Mouse (Mus musculus): ENCODE results near the gene Grid1. TPM values are rescaled to one million over a fixed set of nuclear protein-coding genes. Genes with fewer than 3 reads are reported as not detected.
A peak's percentile ranks its signal among the peaks of the same experiment; 100 is the strongest.

Grid1 gene
- polyA plus RNA-seq, 1 experiment from 2014 or later: 0.27 TPM

DNA sequence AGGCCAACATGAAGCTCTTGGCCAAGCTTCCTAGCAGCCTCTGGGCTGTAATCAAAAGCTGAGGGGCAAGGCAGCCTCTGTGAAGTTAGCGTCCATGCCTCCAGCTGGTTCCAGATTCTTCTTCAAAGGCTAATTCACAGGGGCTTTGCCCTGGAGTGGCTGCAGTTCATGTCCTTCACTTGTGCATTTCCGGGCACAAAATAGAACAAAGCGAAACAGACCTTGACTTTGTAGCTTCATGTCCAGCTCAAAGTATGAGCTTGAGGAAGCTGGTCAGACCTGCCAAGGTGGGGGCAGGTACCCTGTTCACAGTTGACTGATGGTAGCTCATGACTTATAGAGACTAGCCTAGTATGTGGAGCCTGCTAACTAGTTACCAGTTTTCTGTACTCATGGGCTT lies 356.1 kb downstream of the Grid1 start:
- Histone ChIP-seq H3K36me3 (replicated peaks; ENCODE audit: control insufficient read depth, insufficient read depth, low read depth, low read length) (no peaks in the 10 kb centered on the region), H3K27ac (replicated peaks; ENCODE audit: low read depth, low read length) (no peak overlapping the region), H3K4me2 (ENCODE audit: low read depth, low read length) (no peak overlapping the region), H3K9ac (replicated peaks; ENCODE audit: low read length) (no peak overlapping the region), H3K9me3 (replicated peaks; ENCODE audit: control insufficient read depth, low read length) (no peaks in the 10 kb centered on the region), H3K4me1 (ENCODE audit: control insufficient read depth, insufficient read depth, low read length) (no peaks in the 10 kb centered on the region), H3K27me3 (ENCODE audit: control insufficient read depth, insufficient read depth, low read length) (no peaks in the 10 kb centered on the region), H3K4me3 (ENCODE audit: low read depth, low read length) (no peak overlapping the region)
- DNase-seq (ENCODE audit: low spot score): no peak
- 89% methylated on average over 3 of the region's 3 CpGs for WGBS
- ATAC-seq (replicated peaks; ENCODE audit: insufficient number of reproducible peaks, low FRiP score, low TSS enrichment, low read depth): no peak

DNA sequence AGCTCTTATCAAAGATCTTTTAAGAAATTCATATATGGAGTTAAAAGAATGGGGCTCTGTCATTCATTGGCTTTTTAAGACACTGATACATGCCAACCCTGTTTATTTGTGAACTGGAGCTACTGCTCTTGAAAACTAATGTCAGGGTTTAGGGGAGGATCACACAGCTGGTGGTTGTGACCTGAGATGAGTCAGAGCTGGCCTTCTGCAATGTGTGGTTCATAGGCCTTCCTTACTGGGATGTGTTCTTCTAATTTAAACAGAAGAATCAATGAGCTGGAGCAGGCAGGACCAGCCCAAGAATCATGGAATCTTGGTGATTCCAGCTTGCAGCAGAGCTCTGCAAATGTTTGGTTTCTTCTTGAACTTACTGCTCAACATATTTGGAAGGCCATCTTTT lies 359.2 kb downstream of the Grid1 start:
- Histone ChIP-seq H3K36me3 (replicated peaks; ENCODE audit: control insufficient read depth, insufficient read depth, low read depth, low read length) (no peaks in the 10 kb centered on the region), H3K27ac (replicated peaks; ENCODE audit: low read depth, low read length) (no peak overlapping the region), H3K9ac (replicated peaks; ENCODE audit: low read length) (no peak overlapping the region), H3K4me3 (ENCODE audit: low read depth, low read length) (no peak overlapping the region), H3K27me3 (ENCODE audit: control insufficient read depth, insufficient read depth, low read length) (no peaks in the 10 kb centered on the region), H3K4me1 (ENCODE audit: control insufficient read depth, insufficient read depth, low read length) (no peaks in the 10 kb centered on the region), H3K9me3 (replicated peaks; ENCODE audit: control insufficient read depth, low read length) (no peaks in the 10 kb centered on the region), H3K4me2 (ENCODE audit: low read depth, low read length) (no peak overlapping the region)
- ATAC-seq (replicated peaks; ENCODE audit: insufficient number of reproducible peaks, low FRiP score, low TSS enrichment, low read depth) (no peak), DNase-seq (ENCODE audit: low spot score) (no peak)

DNA sequence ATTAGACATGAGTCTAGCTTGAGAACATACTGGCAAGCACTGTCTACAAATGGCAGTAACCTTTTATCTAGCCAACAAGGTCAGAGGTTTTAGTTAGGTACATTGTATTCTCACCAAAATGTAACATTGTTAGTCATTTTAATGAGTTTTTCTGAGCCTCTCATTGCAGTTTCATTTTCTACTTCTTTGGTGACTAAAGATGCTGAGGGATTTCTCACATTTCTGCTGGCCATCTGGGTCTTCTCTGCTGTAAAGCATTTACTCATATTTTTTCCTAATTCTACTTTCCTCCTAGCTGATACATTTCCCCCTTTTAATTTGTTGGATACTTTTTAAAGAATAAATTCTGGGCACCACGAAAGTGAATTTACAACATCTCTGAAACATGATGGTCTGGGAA lies 365.5 kb downstream of the Grid1 start:
- Histone ChIP-seq H3K27ac (replicated peaks; ENCODE audit: low read depth, low read length) (no peak overlapping the region), H3K9me3 (replicated peaks; ENCODE audit: control insufficient read depth, low read length) (no peaks in the 10 kb centered on the region), H3K4me1 (ENCODE audit: control insufficient read depth, insufficient read depth, low read length) (no peaks in the 10 kb centered on the region), H3K36me3 (replicated peaks; ENCODE audit: control insufficient read depth, insufficient read depth, low read depth, low read length) (no peaks in the 10 kb centered on the region), H3K27me3 (ENCODE audit: control insufficient read depth, insufficient read depth, low read length) (no peaks in the 10 kb centered on the region), H3K9ac (replicated peaks; ENCODE audit: low read length) (no peak overlapping the region), H3K4me2 (ENCODE audit: low read depth, low read length) (no peak overlapping the region), H3K4me3 (ENCODE audit: low read depth, low read length) (no peak overlapping the region)
- ATAC-seq (replicated peaks; ENCODE audit: insufficient number of reproducible peaks, low FRiP score, low TSS enrichment, low read depth): no peak
- WGBS: 81% methylated on average over 1 of the region's 1 CpGs
- no peak for DNase-seq (ENCODE audit: low spot score)

DNA sequence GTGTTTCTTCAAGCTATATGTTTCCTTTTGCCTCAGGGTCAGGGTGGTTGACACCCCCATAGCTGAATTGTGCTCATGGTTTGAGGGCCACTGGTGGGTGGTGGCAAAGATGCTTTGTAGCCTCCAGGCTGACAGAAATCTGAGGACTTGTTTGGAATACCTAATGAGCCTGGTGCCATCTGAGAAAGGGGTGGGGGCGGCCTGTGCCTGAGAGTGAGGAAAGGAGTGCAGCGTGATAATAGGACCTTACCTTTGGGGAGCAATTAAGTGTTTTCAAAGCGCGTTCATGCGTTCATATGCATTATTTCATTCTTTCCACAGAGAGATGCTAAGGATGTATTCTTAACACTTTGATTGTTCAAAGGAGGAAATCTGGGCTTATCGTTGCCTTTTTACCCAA lies 372.3 kb downstream of the Grid1 start:
- Histone ChIP-seq H3K27me3 (ENCODE audit: control insufficient read depth, insufficient read depth, low read length) (no peaks in the 10 kb centered on the region), H3K27ac (replicated peaks; ENCODE audit: low read depth, low read length) (no peak overlapping the region), H3K36me3 (replicated peaks; ENCODE audit: control insufficient read depth, insufficient read depth, low read depth, low read length) (no peaks in the 10 kb centered on the region), H3K9me3 (replicated peaks; ENCODE audit: control insufficient read depth, low read length) (no peaks in the 10 kb centered on the region), H3K4me3 (ENCODE audit: low read depth, low read length) (no peak overlapping the region), H3K4me2 (ENCODE audit: low read depth, low read length) (no peak overlapping the region), H3K9ac (replicated peaks; ENCODE audit: low read length) (no peak overlapping the region), H3K4me1 (ENCODE audit: control insufficient read depth, insufficient read depth, low read length) (no peaks in the 10 kb centered on the region)
- DNase-seq (ENCODE audit: low spot score) (no peak), ATAC-seq (replicated peaks; ENCODE audit: insufficient number of reproducible peaks, low FRiP score, low TSS enrichment, low read depth) (no peak)
- 86% methylated on average over 6 of the region's 6 CpGs for WGBS

DNA sequence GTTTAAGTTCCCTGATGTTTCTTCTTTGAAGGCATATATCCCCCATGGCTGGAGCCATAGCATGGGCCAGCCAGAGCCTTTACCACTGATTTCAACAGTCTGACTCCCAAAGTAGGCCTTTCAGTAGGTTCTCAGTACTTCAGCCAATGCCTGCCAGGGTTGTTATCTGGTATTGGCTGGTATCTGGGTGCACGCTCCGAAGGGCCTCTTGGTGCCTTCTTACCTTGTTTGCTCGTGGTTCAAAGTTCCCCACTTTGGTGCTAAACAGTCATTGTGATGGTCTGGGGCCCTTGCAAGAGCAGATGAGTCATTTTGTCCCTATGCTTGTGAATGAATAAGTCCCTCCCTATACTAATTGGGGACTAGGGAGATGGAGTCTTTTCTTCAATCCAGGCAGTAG lies 377.5 kb downstream of the Grid1 start:
- DNase-seq (ENCODE audit: low spot score) (no peak), ATAC-seq (replicated peaks; ENCODE audit: insufficient number of reproducible peaks, low FRiP score, low TSS enrichment, low read depth) (no peak)
- no peak overlapping the region for H3K9ac ChIP-seq (replicated peaks; ENCODE audit: low read length)
- whole genome bisulfite sequencing: 84% methylated on average over 3 of the region's 3 CpGs
- no peak overlapping the region for H3K4me2 ChIP-seq (ENCODE audit: low read depth, low read length)
- no peaks in the 10 kb centered on the region for H3K27me3 ChIP-seq (ENCODE audit: control insufficient read depth, insufficient read depth, low read length)
- H3K27ac ChIP-seq (replicated peaks; ENCODE audit: low read depth, low read length): no peak overlapping the region
- no peaks in the 10 kb centered on the region for H3K36me3 ChIP-seq (replicated peaks; ENCODE audit: control insufficient read depth, insufficient read depth, low read depth, low read length)
- no peak overlapping the region for H3K4me3 ChIP-seq (ENCODE audit: low read depth, low read length)
- no peaks in the 10 kb centered on the region for H3K4me1 ChIP-seq (ENCODE audit: control insufficient read depth, insufficient read depth, low read length)
- no peaks in the 10 kb centered on the region for H3K9me3 ChIP-seq (replicated peaks; ENCODE audit: control insufficient read depth, low read length)

DNA sequence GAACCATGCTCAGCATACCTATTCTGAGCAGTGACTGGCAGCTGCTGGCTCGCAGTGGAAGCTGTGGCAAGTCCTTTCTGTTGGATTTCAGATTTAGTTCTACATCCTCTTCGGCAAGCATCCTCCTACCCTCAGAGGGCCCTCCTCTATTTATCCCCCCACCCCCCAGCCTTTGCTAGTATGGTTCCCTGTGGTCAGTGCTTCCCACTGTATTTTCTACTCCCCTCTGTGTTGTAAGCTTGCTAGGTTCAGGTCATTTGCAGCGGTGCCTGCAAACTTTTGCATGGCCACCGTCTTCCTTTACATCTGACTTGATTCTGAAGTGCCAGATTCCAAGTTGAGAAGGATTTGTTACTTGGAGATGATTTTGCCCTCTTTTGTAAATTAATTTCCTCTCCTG lies 378.5 kb downstream of the Grid1 start:
- no peak overlapping the region for H3K4me2 ChIP-seq (ENCODE audit: low read depth, low read length)
- 89% methylated on average over 4 of the region's 4 CpGs for WGBS
- H3K36me3 ChIP-seq (replicated peaks; ENCODE audit: control insufficient read depth, insufficient read depth, low read depth, low read length): no peaks in the 10 kb centered on the region
- H3K4me3 ChIP-seq (ENCODE audit: low read depth, low read length): no peak overlapping the region
- DNase-seq (ENCODE audit: low spot score) (no peak), ATAC-seq (replicated peaks; ENCODE audit: insufficient number of reproducible peaks, low FRiP score, low TSS enrichment, low read depth) (no peak)
- H3K9ac ChIP-seq (replicated peaks; ENCODE audit: low read length): no peak overlapping the region
- H3K9me3 ChIP-seq (replicated peaks; ENCODE audit: control insufficient read depth, low read length): no peaks in the 10 kb centered on the region
- H3K27ac ChIP-seq (replicated peaks; ENCODE audit: low read depth, low read length): no peak overlapping the region
- no peaks in the 10 kb centered on the region for H3K4me1 ChIP-seq (ENCODE audit: control insufficient read depth, insufficient read depth, low read length)
- H3K27me3 ChIP-seq (ENCODE audit: control insufficient read depth, insufficient read depth, low read length): no peaks in the 10 kb centered on the region

DNA sequence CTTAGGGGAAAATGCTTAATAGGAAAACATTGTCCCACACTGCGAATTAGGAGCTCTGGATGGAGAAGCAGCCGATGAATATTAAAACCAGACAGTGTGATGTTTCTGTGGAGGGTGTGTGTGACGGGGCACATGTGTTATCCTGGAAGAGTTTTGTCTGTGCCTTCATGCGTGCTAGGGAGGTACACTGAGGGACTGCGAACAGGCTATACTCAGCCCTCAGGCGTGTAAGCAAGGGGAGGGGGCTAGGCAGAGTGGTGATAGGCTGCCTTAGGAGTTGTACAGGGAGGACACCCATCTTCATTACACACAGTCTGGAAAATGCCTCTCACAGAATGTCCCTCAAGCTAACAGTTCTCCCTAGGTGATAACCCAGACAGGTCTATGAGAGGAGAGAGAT lies 379.0 kb downstream of the Grid1 start:
- no peaks in the 10 kb centered on the region for H3K4me1 ChIP-seq (ENCODE audit: control insufficient read depth, insufficient read depth, low read length)
- no peaks in the 10 kb centered on the region for H3K27me3 ChIP-seq (ENCODE audit: control insufficient read depth, insufficient read depth, low read length)
- H3K9ac ChIP-seq (replicated peaks; ENCODE audit: low read length): no peak overlapping the region
- WGBS: 82% methylated on average over 6 of the region's 6 CpGs
- H3K4me2 ChIP-seq (ENCODE audit: low read depth, low read length): no peak overlapping the region
- no peaks in the 10 kb centered on the region for H3K36me3 ChIP-seq (replicated peaks; ENCODE audit: control insufficient read depth, insufficient read depth, low read depth, low read length)
- no peak overlapping the region for H3K27ac ChIP-seq (replicated peaks; ENCODE audit: low read depth, low read length)
- no peaks in the 10 kb centered on the region for H3K9me3 ChIP-seq (replicated peaks; ENCODE audit: control insufficient read depth, low read length)
- no peak for ATAC-seq (replicated peaks; ENCODE audit: insufficient number of reproducible peaks, low FRiP score, low TSS enrichment, low read depth)
- no peak overlapping the region for H3K4me3 ChIP-seq (ENCODE audit: low read depth, low read length)
- no peak for DNase-seq (ENCODE audit: low spot score)

DNA sequence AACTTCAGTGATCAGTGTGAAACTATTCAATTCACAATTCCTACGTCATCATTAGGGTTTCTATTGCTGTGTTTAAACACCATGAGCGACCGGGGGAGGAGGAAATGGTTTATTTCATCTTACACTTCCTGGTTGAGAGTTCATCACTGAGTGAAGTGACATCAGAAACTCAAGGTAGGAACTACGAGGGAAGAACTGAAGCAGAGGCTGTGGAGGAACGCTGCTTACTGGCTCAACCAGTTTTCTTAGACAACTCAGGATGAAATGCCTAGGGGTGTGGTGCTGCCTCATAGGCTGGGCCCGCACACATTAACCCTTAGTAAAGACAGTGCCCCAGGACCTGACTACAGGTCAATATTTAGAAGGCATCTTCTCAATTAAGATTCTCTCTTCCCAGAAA lies 389.5 kb downstream of the Grid1 start:
- no peaks in the 10 kb centered on the region for H3K9me3 ChIP-seq (replicated peaks; ENCODE audit: control insufficient read depth, low read length)
- H3K27ac ChIP-seq (replicated peaks; ENCODE audit: low read depth, low read length): no peak overlapping the region
- H3K4me2 ChIP-seq (ENCODE audit: low read depth, low read length): no peak overlapping the region
- WGBS: 74% methylated on average over 6 of the region's 6 CpGs
- no peaks in the 10 kb centered on the region for H3K36me3 ChIP-seq (replicated peaks; ENCODE audit: control insufficient read depth, insufficient read depth, low read depth, low read length)
- ATAC-seq (replicated peaks; ENCODE audit: insufficient number of reproducible peaks, low FRiP score, low TSS enrichment, low read depth) (no peak), DNase-seq (ENCODE audit: low spot score) (peak; percentile 1)
- H3K27me3 ChIP-seq (ENCODE audit: control insufficient read depth, insufficient read depth, low read length): no peaks in the 10 kb centered on the region
- H3K9ac ChIP-seq (replicated peaks; ENCODE audit: low read length): no peak overlapping the region
- H3K4me3 ChIP-seq (ENCODE audit: low read depth, low read length): no peak overlapping the region
- no peaks in the 10 kb centered on the region for H3K4me1 ChIP-seq (ENCODE audit: control insufficient read depth, insufficient read depth, low read length)

DNA sequence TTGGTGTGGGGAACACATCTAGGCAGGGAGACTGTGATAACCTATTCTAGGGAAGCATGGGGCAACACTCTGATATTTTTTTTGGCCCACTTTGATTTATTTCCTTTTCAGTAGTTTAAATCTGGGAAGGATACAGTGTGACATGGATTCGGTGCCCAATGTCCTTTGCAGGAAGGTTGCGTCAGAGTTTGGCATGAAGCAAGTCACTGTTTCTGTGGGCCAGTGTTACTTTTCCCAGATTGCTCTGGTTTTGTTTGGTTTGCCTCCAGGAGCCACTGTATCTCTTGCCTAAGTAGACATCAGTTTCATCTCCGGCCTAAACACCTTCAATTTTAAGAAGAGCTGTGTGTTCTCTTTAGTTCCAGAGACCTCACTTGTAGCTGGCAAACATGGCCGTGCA lies 399.1 kb downstream of the Grid1 start:
- Histone ChIP-seq H3K36me3 (replicated peaks; ENCODE audit: control insufficient read depth, insufficient read depth, low read depth, low read length) (no peaks in the 10 kb centered on the region), H3K4me1 (ENCODE audit: control insufficient read depth, insufficient read depth, low read length) (no peaks in the 10 kb centered on the region), H3K9me3 (replicated peaks; ENCODE audit: control insufficient read depth, low read length) (no peaks in the 10 kb centered on the region), H3K4me2 (ENCODE audit: low read depth, low read length) (no peak overlapping the region), H3K27me3 (ENCODE audit: control insufficient read depth, insufficient read depth, low read length) (no peaks in the 10 kb centered on the region), H3K9ac (replicated peaks; ENCODE audit: low read length) (no peak overlapping the region), H3K4me3 (ENCODE audit: low read depth, low read length) (no peak overlapping the region), H3K27ac (replicated peaks; ENCODE audit: low read depth, low read length) (no peak overlapping the region)
- ATAC-seq (replicated peaks; ENCODE audit: insufficient number of reproducible peaks, low FRiP score, low TSS enrichment, low read depth) (no peak), DNase-seq (ENCODE audit: low spot score) (no peak)
- WGBS: 95% methylated on average over 4 of the region's 4 CpGs

Data from embryonic facial prominence, embryonic 11.5 days (tissue).